Comparison of ENCODE assay signal across 8 mouse cellular contexts in genomic region chr3:79628182-79628560, GRCm38 (mm10). TPM values are rescaled to one million over a fixed set of nuclear protein-coding genes. Genes with fewer than 3 reads are reported as not detected.
DNase-seq lines count a peak whose midpoint lies in the region; ATAC-seq and TF ChIP-seq lines count a peak whose summit lies in the region.

No protein-coding gene starts in this region.

- H3K27me3 ChIP-seq in heart, embryonic 11.5 days (ENCODE audit: control insufficient read depth, insufficient read depth, low read length): no peaks in the 10 kb centered on the region
- no peaks in the 10 kb centered on the region for H3K27me3 ChIP-seq in Patski
- H3K27me3 ChIP-seq in heart, embryonic 16.5 days (ENCODE audit: control insufficient read depth, insufficient read depth, low read length): no peaks in the 10 kb centered on the region
- no peaks in the 10 kb centered on the region for H3K27me3 ChIP-seq in liver, embryonic 14.5 days (ENCODE audit: control insufficient read depth, insufficient read depth, low read length)

- TF ChIP-seq CTCF in Patski (IDR thresholded peaks at IDR 0.05): no peak
- peak; percentile 24; the same call in 1 of the 2 replicates for TF ChIP-seq CTCF in liver, embryonic 14.5 days (IDR thresholded peaks at IDR 0.05; ENCODE audit: low read depth)

- no peak for DNase-seq in heart, adult 18-20 months
- DNase-seq in Patski (ENCODE audit: low read depth, low spot score): no peak
- peak; percentile 45 to 68 (median 53) for DNase-seq in liver, embryonic 14.5 days (ENCODE audit: low read depth in 3 of 3, low spot score in 3 of 3)
- DNase-seq in urinary bladder, postnatal 4 days (ENCODE audit: low spot score in 2 of 2): no peak
- no peak for DNase-seq in ovary, postnatal 10 days (ENCODE audit: low spot score)
- DNase-seq in B cell, adult 2 months: no peak

- H3K9me3 ChIP-seq in heart, embryonic 11.5 days (replicated peaks; ENCODE audit: control insufficient read depth, low read length): no peaks in the 10 kb centered on the region
- H3K9me3 ChIP-seq in heart, embryonic 16.5 days (replicated peaks; ENCODE audit: control insufficient read depth, low read length): no peaks in the 10 kb centered on the region
- no peaks in the 10 kb centered on the region; the same call in 1 of the 2 replicates for H3K9me3 ChIP-seq in liver, embryonic 14.5 days (ENCODE audit: control insufficient read depth, low read length)

- no peak for TF ChIP-seq EP300 in liver, embryonic 14.5 days (IDR thresholded peaks at IDR 0.05; ENCODE audit: low read depth)

- CTCF ChIA-PET in Patski (lab: Charles Lee): interaction anchor here (1.2 to 2.5 kb wide), 4 partner anchors 9 to 36 kb away, joined by 3 to 6 read pairs (median 6); no protein-coding TSS in a partner anchor

- no peaks in the 10 kb centered on the region for H3K4me1 ChIP-seq in heart, embryonic 11.5 days (ENCODE audit: control insufficient read depth, insufficient read depth, low read length)
- peaks cover 9% of the 10 kb centered on the region for H3K4me1 ChIP-seq in heart, embryonic 16.5 days (ENCODE audit: control insufficient read depth, insufficient read depth, low read length)
- H3K4me1 ChIP-seq in liver, embryonic 14.5 days (replicated peaks; ENCODE audit: control insufficient read depth in 2 of 2, insufficient read depth in 2 of 2, low read length in 1 of 2): peaks cover 0 to 2% of the 10 kb centered on the region in 2 experiments; a peak in 2 of 4 replicates

- WGBS in heart, embryonic 11.5 days (ENCODE audit: insufficient replicate concordance): 1% methylated on average over 9 of the region's 9 CpGs
- WGBS in heart, embryonic 16.5 days: 0% methylated on average over 9 of the region's 9 CpGs
- WGBS in liver, embryonic 14.5 days (ENCODE audit: insufficient replicate concordance): under 1% methylated on average over 9 of the region's 9 CpGs

- H3K9ac ChIP-seq in heart, embryonic 11.5 days (ENCODE audit: low read depth, low read length): peak overlapping the region; percentile 71
- H3K9ac ChIP-seq in heart, embryonic 16.5 days (ENCODE audit: low read length): peak overlapping the region; percentile 87
- peak overlapping the region; percentile 75 for H3K9ac ChIP-seq in liver, embryonic 14.5 days (replicated peaks)

- H3K27ac ChIP-seq in heart, embryonic 11.5 days (ENCODE audit: low read depth, low read length): peak overlapping the region; percentile 84
- peak overlapping the region; percentile 92 for H3K27ac ChIP-seq in heart, embryonic 16.5 days (ENCODE audit: low read length)
- peak overlapping the region; percentile 87 for H3K27ac ChIP-seq in liver, embryonic 14.5 days

- in situ Hi-C loops in Patski (cut with MboI; ENCODE audit: low pct_unique_long_range_greater_than_20kb): no loop called here

- no peak; the same call in 1 of the 2 replicates for ATAC-seq in heart, embryonic 11.5 days (replicated peaks; ENCODE audit: insufficient number of reproducible peaks, low FRiP score, low TSS enrichment)
- ATAC-seq in Patski: peak; percentile 14
- no peak; the same call in 1 of the 2 replicates for ATAC-seq in heart, embryonic 16.5 days (replicated peaks; ENCODE audit: extremely low read depth, insufficient read depth, low FRiP score)
- ATAC-seq in liver, embryonic 14.5 days (ENCODE audit: insufficient read depth): peak; percentile 9

- peak overlapping the region; percentile 85 for H3K4me3 ChIP-seq in heart, embryonic 11.5 days (ENCODE audit: low read depth, low read length)
- H3K4me3 ChIP-seq in heart, embryonic 16.5 days (ENCODE audit: low read length): peak overlapping the region; percentile 86
- peak overlapping the region; percentile 89 to 91 for H3K4me3 ChIP-seq in liver, embryonic 14.5 days (ENCODE audit: insufficient read depth in 1 of 2, low read depth in 2 of 2, low read length in 2 of 2)

- POLR2A ChIA-PET in Patski (lab: Charles Lee): interaction anchor here (0.7 kb wide), 1 partner anchor 148 kb away, joined by 3 read pairs; no protein-coding TSS in a partner anchor

- H3K4me2 ChIP-seq in heart, embryonic 11.5 days: peak overlapping the region; percentile 82
- peak overlapping the region; percentile 83 for H3K4me2 ChIP-seq in heart, embryonic 16.5 days (ENCODE audit: low read depth, low read length)
- peak overlapping the region; percentile 78 for H3K4me2 ChIP-seq in liver, embryonic 14.5 days (ENCODE audit: low read depth)

- H3K36me3 ChIP-seq in heart, embryonic 11.5 days (ENCODE audit: control insufficient read depth, insufficient read depth, low read length): peaks cover 15% of the 10 kb centered on the region
- peaks cover 14% of the 10 kb centered on the region for H3K36me3 ChIP-seq in heart, embryonic 16.5 days (ENCODE audit: control insufficient read depth, insufficient read depth)
- peaks cover 13% of the 10 kb centered on the region for H3K36me3 ChIP-seq in liver, embryonic 14.5 days (replicated peaks; ENCODE audit: control insufficient read depth, insufficient read depth, low read depth)

RNA-seq across cellular contexts. Expression of gene 4930579G24Rik, which starts 0.7 kb away (rescaled TPM):
- 26.1 and 30.1 TPM in 2 replicates for polyA plus RNA-seq in heart, embryonic 11.5 days (2014; fragmentation: Nextera tagmentation; extraction: Ambion mirVana)
- total RNA-seq in heart, adult 18-20 months (2021): 1 to 10 TPM; 1.6 to 1.8 TPM
- 19.6 TPM for polyA plus RNA-seq in Patski (2021)
- polyA plus RNA-seq in heart, embryonic 16.5 days (2015; fragmentation: Nextera tagmentation; extraction: Ambion mirVana): 21.6 and 27.6 TPM in 2 replicates
- 7.3 and 8.3 TPM in 2 replicates for polyA plus RNA-seq in liver, embryonic 14.5 days (2012; rRNA removed)
- polyA plus RNA-seq in liver, embryonic 14.5 days (2014; fragmentation: Nextera tagmentation; extraction: Ambion mirVana): 15.3 and 16.8 TPM in 2 replicates

RNA-seq across cellular contexts. Expression of gene Etfdh, which starts 1.1 kb away (rescaled TPM):
- polyA plus RNA-seq in heart, embryonic 11.5 days (2014; fragmentation: Nextera tagmentation; extraction: Ambion mirVana): 124 and 141 TPM in 2 replicates
- total RNA-seq in heart, adult 18-20 months (2021): 100 to 1,000 TPM; 616 to 630 TPM
- polyA plus RNA-seq in Patski (2021): 147 TPM
- 227 and 228 TPM in 2 replicates for polyA plus RNA-seq in heart, embryonic 16.5 days (2015; fragmentation: Nextera tagmentation; extraction: Ambion mirVana)
- 16.6 and 21.7 TPM in 2 replicates for polyA plus RNA-seq in liver, embryonic 14.5 days (2012; rRNA removed)
- polyA plus RNA-seq in liver, embryonic 14.5 days (2014; fragmentation: Nextera tagmentation; extraction: Ambion mirVana): 40.7 and 46.7 TPM in 2 replicates

RNA-seq across cellular contexts. Expression of gene Ppid, which starts 37.0 kb away (rescaled TPM):
- polyA plus RNA-seq in heart, embryonic 11.5 days (2014; fragmentation: Nextera tagmentation; extraction: Ambion mirVana): 130 and 133 TPM in 2 replicates
- total RNA-seq in heart, adult 18-20 months (2021): 10 to 100 TPM; 41.9 to 43.6 TPM
- polyA plus RNA-seq in Patski (2021): 138 TPM
- 99.8 and 119 TPM in 2 replicates for polyA plus RNA-seq in heart, embryonic 16.5 days (2015; fragmentation: Nextera tagmentation; extraction: Ambion mirVana)
- polyA plus RNA-seq in liver, embryonic 14.5 days (2012; rRNA removed): 27.5 and 59.5 TPM in 2 replicates
- polyA plus RNA-seq in liver, embryonic 14.5 days (2014; fragmentation: Nextera tagmentation; extraction: Ambion mirVana): 97.9 and 109 TPM in 2 replicates

Comparison
In these comparisons a context has a peak if more than half of its experiments do, and no peak if none do; other contexts are left out.
1. ATAC-seq: peak in Patski (single experiment) and liver, embryonic 14.5 days (single experiment); none in heart, embryonic 11.5 days (single experiment) and heart, embryonic 16.5 days (single experiment).
2. DNase-seq: peak in liver, embryonic 14.5 days (3 of 3); none in heart, adult 18-20 months (0 of 2), Patski (single experiment), urinary bladder, postnatal 4 days (0 of 2), ovary, postnatal 10 days (single experiment) and B cell, adult 2 months (0 of 2).
3. Peak in every context shown above with its lines, with median percentiles within 50 percentile points of each other: H3K27ac ChIP-seq, H3K4me2 ChIP-seq, H3K4me3 ChIP-seq and H3K9ac ChIP-seq.